Mouse (Mus musculus): ENCODE results near the gene Pno1. TPM values are rescaled to one million over a fixed set of nuclear protein-coding genes. Genes with fewer than 3 reads are reported as not detected.
"Not testable (repeated sequence)": the region's sequence is repeated elsewhere in the genome, so short reads cannot be mapped to it uniquely, and the experiment has no call there.

Pno1 gene
- 13.5 and 13.7 TPM in 2 replicates for polyA plus RNA-seq (2012; rRNA removed)

DNA sequence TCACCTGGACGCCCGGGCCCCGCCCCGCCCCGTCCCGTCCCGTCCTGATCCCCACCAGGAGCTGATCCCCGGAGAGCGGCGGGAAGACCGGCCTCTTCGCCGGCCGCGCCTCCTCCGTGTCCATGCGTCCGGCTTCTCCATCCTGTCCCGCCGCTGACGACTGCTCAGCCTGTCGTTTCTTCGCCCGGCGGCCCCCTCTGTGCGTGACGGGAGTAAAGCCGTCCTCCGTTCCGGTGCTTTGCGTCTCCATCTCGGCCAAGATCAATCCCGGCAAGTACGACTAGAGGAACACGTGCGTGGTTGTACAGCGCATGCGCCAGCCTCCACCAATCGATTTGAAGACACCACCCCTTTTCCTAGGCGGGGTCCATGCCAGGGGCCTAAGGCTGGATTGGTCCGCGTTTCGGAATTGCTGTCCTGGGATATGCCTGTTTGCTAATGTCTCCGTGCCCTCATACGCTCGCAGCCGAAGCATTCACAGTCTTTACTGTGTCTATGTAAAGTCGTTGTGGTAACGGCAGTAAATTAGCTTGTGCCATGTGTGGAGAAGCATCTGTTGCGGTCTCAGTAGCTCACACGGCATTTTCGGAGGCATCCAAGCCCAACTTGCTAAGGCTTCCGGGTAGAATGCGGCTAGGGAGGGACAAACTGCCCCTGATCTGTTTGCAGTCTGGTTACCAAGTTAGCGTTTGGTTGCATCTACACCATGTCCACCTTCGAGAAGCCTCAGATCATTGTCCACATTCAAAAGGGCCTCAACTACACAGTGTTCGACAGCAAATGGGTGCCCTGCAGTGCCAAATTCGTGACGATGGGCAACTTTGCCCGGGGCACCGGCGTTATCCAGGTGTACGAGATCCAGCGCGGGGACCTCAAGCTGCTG is at the start of gene Pno1:
Gene Pno1, minus strand, starts transcription at position 311 of the 883 bp plus-strand sequence.
- H3K4me3 ChIP-seq (ENCODE audit: insufficient read depth, low read length): peak within 1 kb of the TSS; percentile 42
- TF ChIP-seq CTCF (IDR thresholded peaks at IDR 0.05; ENCODE audit: extremely low read depth, insufficient read depth, low read length) (no peak), POLR2A (IDR thresholded peaks at IDR 0.05; ENCODE audit: extremely low read depth, insufficient read depth, low read length) (peak; percentile 77)
- peak within 1 kb of the TSS; percentile 22; the same call in 1 of the 2 replicates for H3K27ac ChIP-seq (ENCODE audit: insufficient read depth, low read length)
- no peaks in the 10 kb centered on the region; the same call in 1 of the 2 replicates for H3K4me1 ChIP-seq (ENCODE audit: control insufficient read depth, insufficient read depth, low read length)

- peak overlapping the region; percentile 95 for H3K4me3 ChIP-seq (ENCODE audit: insufficient read depth, low read length)
- TF ChIP-seq POLR2A (IDR thresholded peaks at IDR 0.05; ENCODE audit: extremely low read depth, insufficient read depth, low read length): no peak
- TF ChIP-seq CTCF (IDR thresholded peaks at IDR 0.05; ENCODE audit: extremely low read depth, insufficient read depth, low read length): no peak
- no peaks in the 10 kb centered on the region; the same call in 1 of the 2 replicates for H3K4me1 ChIP-seq (ENCODE audit: control insufficient read depth, insufficient read depth, low read length)
- H3K27ac ChIP-seq (ENCODE audit: insufficient read depth, low read length): peak overlapping the region; percentile 62
Observed at GRCm38 (mm10) chr11:17257861-17258260, 46.5 kb upstream of the Pno1 start.

GRCm38 (mm10) chr11:17257443-17257842 is 46.1 kb upstream of the Pno1 start, which contains the start of gene C1d:
C1d (plus strand) TSS chr11:17257579.
- peak; percentile 87 for TF ChIP-seq POLR2A (IDR thresholded peaks at IDR 0.05; ENCODE audit: extremely low read depth, insufficient read depth, low read length)
- no peak for TF ChIP-seq CTCF (IDR thresholded peaks at IDR 0.05; ENCODE audit: extremely low read depth, insufficient read depth, low read length)
- Histone ChIP-seq H3K4me3 (ENCODE audit: insufficient read depth, low read length) (peak within 1 kb of the TSS; percentile 95), H3K27ac (ENCODE audit: insufficient read depth, low read length) (peak within 1 kb of the TSS; percentile 62), H3K4me1 (ENCODE audit: control insufficient read depth, insufficient read depth, low read length) (no peaks in the 10 kb centered on the region; the same call in 1 of the 2 replicates)

GRCm38 (mm10) chr11:17256813-17257365 is 45.5 kb upstream of the Pno1 start:
- peak overlapping the region; percentile 95 for H3K4me3 ChIP-seq (ENCODE audit: insufficient read depth, low read length)
- no peak for TF ChIP-seq POLR2A (IDR thresholded peaks at IDR 0.05; ENCODE audit: extremely low read depth, insufficient read depth, low read length)
- TF ChIP-seq CTCF (IDR thresholded peaks at IDR 0.05; ENCODE audit: extremely low read depth, insufficient read depth, low read length): no peak
- no peaks in the 10 kb centered on the region; the same call in 1 of the 2 replicates for H3K4me1 ChIP-seq (ENCODE audit: control insufficient read depth, insufficient read depth, low read length)
- H3K27ac ChIP-seq (ENCODE audit: insufficient read depth, low read length): no peak overlapping the region

DNA sequence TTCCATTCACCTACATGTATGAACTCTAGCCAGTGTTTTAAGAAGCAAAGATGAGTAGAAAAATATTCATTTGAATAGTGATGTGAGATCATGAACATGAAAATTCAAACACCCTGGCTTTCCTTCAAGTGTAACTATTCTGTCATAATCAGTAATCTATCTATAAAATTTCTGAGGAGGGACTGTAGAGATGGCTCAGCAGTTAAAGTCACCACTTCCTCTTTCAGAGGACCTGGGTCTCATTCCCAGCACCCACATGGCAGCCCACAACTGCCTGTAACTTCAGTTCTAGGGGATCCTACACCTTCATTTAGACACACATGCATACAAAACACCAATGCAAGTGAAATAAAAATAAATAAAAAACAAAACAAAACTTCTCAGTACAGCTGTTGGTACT is 37.3 kb upstream of the Pno1 start:
- H3K4me1 ChIP-seq (ENCODE audit: control insufficient read depth, insufficient read depth, low read length): no peaks in the 10 kb centered on the region
- H3K4me3 ChIP-seq (ENCODE audit: insufficient read depth, low read length): no peak overlapping the region
- no peak for TF ChIP-seq POLR2A (IDR thresholded peaks at IDR 0.05; ENCODE audit: extremely low read depth, insufficient read depth, low read length)
- TF ChIP-seq CTCF (IDR thresholded peaks at IDR 0.05; ENCODE audit: extremely low read depth, insufficient read depth, low read length): no peak
- no peak overlapping the region for H3K27ac ChIP-seq (ENCODE audit: insufficient read depth, low read length)

- not testable (repeated sequence) for H3K27ac ChIP-seq (ENCODE audit: insufficient read depth, low read length); H3K4me1 ChIP-seq (ENCODE audit: control insufficient read depth, insufficient read depth, low read length); H3K4me3 ChIP-seq (ENCODE audit: insufficient read depth, low read length)
Observed at GRCm38 (mm10) chr11:17238598-17238997, 27.2 kb upstream of the Pno1 start.

- no peaks in the 10 kb centered on the region for H3K4me1 ChIP-seq (ENCODE audit: control insufficient read depth, insufficient read depth, low read length)
Observed at GRCm38 (mm10) chr11:17236449-17237037, 25.2 kb upstream of the Pno1 start.

GRCm38 (mm10) chr11:17232792-17233191 is 21.4 kb upstream of the Pno1 start:
- Histone ChIP-seq H3K27ac (ENCODE audit: insufficient read depth, low read length) (no peak overlapping the region), H3K4me3 (ENCODE audit: insufficient read depth, low read length) (no peak overlapping the region), H3K4me1 (ENCODE audit: control insufficient read depth, insufficient read depth, low read length) (no peaks in the 10 kb centered on the region)
- TF ChIP-seq POLR2A (IDR thresholded peaks at IDR 0.05; ENCODE audit: extremely low read depth, insufficient read depth, low read length) (no peak), CTCF (IDR thresholded peaks at IDR 0.05; ENCODE audit: extremely low read depth, insufficient read depth, low read length) (no peak)

More at GRCm38 (mm10) chr11:17236449-17237037, 25.2 kb upstream of the Pno1 start:
- Histone ChIP-seq H3K27ac (ENCODE audit: insufficient read depth, low read length) (no peak overlapping the region), H3K4me3 (ENCODE audit: insufficient read depth, low read length) (no peak overlapping the region)
- TF ChIP-seq CTCF (IDR thresholded peaks at IDR 0.05; ENCODE audit: extremely low read depth, insufficient read depth, low read length) (no peak), POLR2A (IDR thresholded peaks at IDR 0.05; ENCODE audit: extremely low read depth, insufficient read depth, low read length) (no peak)

GRCm38 (mm10) chr11:17221126-17221525 is 9.8 kb upstream of the Pno1 start:
- TF ChIP-seq POLR2A (IDR thresholded peaks at IDR 0.05; ENCODE audit: extremely low read depth, insufficient read depth, low read length): no peak
- no peak for TF ChIP-seq CTCF (IDR thresholded peaks at IDR 0.05; ENCODE audit: extremely low read depth, insufficient read depth, low read length)
- no peaks in the 10 kb centered on the region; the same call in 1 of the 2 replicates for H3K4me1 ChIP-seq (ENCODE audit: control insufficient read depth, insufficient read depth, low read length)
- no peak overlapping the region for H3K27ac ChIP-seq (ENCODE audit: insufficient read depth, low read length)
- no peak overlapping the region for H3K4me3 ChIP-seq (ENCODE audit: insufficient read depth, low read length)
